Mouse (Mus musculus): Measurements from ENCODE around the gene Paqr6.

The Paqr6 gene

DNA sequence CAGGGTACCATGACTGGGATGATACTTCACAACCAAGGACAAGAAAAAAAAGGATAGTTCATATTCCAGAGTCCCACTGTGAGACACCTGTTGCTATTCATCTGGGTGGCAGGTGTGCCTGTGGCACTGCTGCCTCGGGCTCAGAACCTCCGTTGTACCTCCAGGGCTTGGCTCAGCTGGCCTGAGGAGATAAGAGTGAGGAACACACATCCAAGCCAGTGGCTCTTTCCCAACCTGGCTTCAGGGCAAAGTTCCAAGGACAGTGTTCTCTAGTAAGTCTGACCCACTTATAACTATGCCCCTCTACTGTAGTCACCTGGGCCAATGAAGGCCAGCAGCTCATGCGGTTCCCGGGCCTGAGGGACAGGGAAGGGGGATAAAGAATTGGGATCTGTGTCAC, 47.3 kb downstream of the Paqr6 start:
- no peak for DNase-seq

DNA sequence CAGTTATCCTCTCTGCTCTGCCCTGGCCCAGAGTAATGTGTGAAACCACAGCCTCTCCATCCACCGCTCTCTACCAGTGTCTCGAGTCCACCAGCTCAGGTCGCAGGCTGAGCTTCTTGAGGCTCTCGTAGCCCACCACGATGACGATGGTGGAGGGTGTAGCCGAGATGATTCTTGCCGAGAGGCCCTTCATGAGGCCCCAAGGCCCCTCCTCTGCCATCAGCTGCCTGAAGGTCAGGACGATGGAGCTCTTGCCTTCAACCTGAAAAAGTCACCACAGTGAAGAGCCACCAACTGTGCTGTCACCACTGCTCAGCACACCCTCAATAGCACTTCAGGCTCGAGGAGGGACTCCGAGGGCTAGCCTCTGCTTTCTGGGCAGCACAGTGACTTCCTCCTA, 48.3 kb downstream of the Paqr6 start:
- no peak for DNase-seq

DNA sequence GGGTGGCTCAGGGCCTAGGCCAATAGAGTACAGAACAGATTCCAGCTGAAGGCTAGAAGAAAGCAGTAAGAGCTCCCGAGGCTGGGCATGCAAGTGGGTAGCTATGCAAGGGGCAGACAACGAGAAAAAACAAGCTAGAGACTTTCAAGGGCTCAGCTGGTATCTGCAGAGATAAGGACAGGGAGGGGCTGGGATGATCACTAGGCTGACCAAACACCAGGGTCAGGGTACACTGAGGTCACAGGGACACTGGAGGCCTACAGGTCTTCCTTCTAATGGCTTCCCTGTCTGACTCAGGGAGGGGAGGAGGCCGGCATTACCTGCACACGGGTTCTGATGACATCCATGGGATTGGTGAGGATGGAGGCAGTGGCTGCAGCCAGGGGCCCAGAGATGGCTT, 51.3 kb downstream of the Paqr6 start:
- no peak for DNase-seq

DNA sequence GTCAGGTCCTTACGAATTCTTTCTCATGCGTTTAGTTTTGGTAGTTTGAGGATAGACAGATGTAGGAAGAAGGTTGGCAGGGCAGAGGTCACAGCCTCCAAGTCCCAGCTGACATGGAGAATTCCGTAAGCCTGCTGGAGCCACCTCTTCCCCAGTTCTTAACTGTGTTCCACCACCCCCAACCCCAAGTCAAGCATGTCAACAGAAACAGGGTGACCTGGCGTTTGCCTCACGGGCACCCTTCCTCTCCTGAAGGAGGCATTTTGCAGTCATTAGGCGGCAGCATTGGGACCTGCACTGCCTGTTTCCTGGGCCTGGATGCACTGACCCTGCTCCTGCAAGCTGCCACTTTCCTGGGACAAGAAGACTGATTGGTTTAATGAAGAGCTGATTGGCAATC, 53.6 kb downstream of the Paqr6 start:
- DNase-seq: no peak

All from kidney, adult 9 months (tissue).